ENCODE assay signal across 17 mouse cellular contexts in the genomic region with DNA sequence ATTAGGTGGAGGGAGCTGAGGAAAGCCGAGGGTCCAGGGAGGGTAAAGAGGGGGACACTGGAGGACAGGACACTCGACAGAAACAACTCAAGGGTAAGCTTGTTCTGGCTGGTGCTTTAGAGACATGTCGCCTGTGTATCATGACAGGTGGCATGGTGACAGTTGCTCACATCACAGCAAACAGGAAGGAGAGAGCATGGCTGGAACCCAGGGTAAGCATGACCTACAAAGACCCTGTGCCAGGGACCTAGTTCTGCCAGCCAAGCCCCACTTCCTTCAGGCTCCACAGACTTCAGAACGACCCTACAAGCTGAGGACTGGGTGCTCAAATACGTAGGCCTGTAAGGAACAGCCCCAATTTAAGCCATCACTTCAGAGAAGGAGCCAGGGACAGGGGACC. TPM values are rescaled to one million over a fixed set of nuclear protein-coding genes. Genes with fewer than 3 reads are reported as not detected.
DNase-seq lines count a peak whose midpoint lies in the region; ATAC-seq lines count a peak whose summit lies in the region.
"Had no signal": no experiment of that assay in that cellular context is flagged by ENCODE, and none has a peak within 500 bp of the region (broad histone marks: within the 10 kb centered on the region; RNA-seq: fewer than 3 reads in every experiment).

No protein-coding gene starts in this region.

- peak; percentile 57 for DNase-seq in heart, adult 11 months
- DNase-seq in heart, embryonic 10.5 days (ENCODE audit: low spot score): no peak
- DNase-seq in thymus, postnatal 36 days: peak; percentile 67 to 82
- DNase-seq in testis, postnatal 10 days (ENCODE audit: low spot score): no peak
- DNase-seq: adrenal gland, adult 2 months; cerebellum, postnatal 25 days; heart, adult 18-20 months; kidney, adult 9 months; lung, postnatal 14 days; right cerebral cortex, postnatal 25 days had no signal

- H3K9me3 ChIP-seq in heart, embryonic 10.5 days: no peaks in the 10 kb centered on the region
- no peaks in the 10 kb centered on the region for H3K9me3 ChIP-seq in midbrain, embryonic 13.5 days
- no peaks in the 10 kb centered on the region for H3K9me3 ChIP-seq in midbrain, embryonic 15.5 days
- no peaks in the 10 kb centered on the region for H3K9me3 ChIP-seq in hindbrain, embryonic 13.5 days
- H3K9me3 ChIP-seq: heart, embryonic 15.5 days had no signal

- H3K27ac ChIP-seq in heart, embryonic 10.5 days: no peak overlapping the region
- H3K27ac ChIP-seq in midbrain, embryonic 13.5 days: peak overlapping the region; percentile 65
- no peak overlapping the region for H3K27ac ChIP-seq in midbrain, embryonic 15.5 days
- H3K27ac ChIP-seq in hindbrain, embryonic 13.5 days: peak overlapping the region; percentile 74; the same call in 1 of the 2 replicates
- H3K27ac ChIP-seq: heart, embryonic 15.5 days; stomach, postnatal 0 days had no signal

- no peaks in the 10 kb centered on the region for H3K27me3 ChIP-seq in heart, embryonic 10.5 days (ENCODE audit: insufficient read depth, poor library complexity, severe bottlenecking)
- H3K27me3 ChIP-seq in midbrain, embryonic 13.5 days: no peaks in the 10 kb centered on the region
- no peaks in the 10 kb centered on the region for H3K27me3 ChIP-seq in midbrain, embryonic 15.5 days (replicated peaks)
- H3K27me3 ChIP-seq in hindbrain, embryonic 13.5 days: no peaks in the 10 kb centered on the region
- H3K27me3 ChIP-seq: heart, embryonic 15.5 days had no signal

- no peak overlapping the region for H3K9ac ChIP-seq in midbrain, embryonic 13.5 days (replicated peaks)
- H3K9ac ChIP-seq in midbrain, embryonic 15.5 days: no peak overlapping the region
- no peak overlapping the region for H3K9ac ChIP-seq in hindbrain, embryonic 13.5 days
- H3K9ac ChIP-seq: heart, embryonic 15.5 days had no signal

- WGBS in heart, embryonic 10.5 days: 65% methylated on average over 5 of the region's 5 CpGs
- WGBS in midbrain, embryonic 13.5 days: 81% methylated on average over 5 of the region's 5 CpGs
- 77% methylated on average over 5 of the region's 5 CpGs for WGBS in midbrain, embryonic 15.5 days
- WGBS in hindbrain, embryonic 13.5 days: 77% methylated on average over 5 of the region's 5 CpGs

- ATAC-seq in midbrain, embryonic 13.5 days: no peak
- ATAC-seq in midbrain, embryonic 15.5 days (replicated peaks): no peak
- no peak for ATAC-seq in hindbrain, embryonic 13.5 days (ENCODE audit: low FRiP score)

- no peaks in the 10 kb centered on the region for H3K36me3 ChIP-seq in heart, embryonic 10.5 days
- H3K36me3 ChIP-seq in midbrain, embryonic 13.5 days: no peaks in the 10 kb centered on the region
- no peaks in the 10 kb centered on the region for H3K36me3 ChIP-seq in midbrain, embryonic 15.5 days (replicated peaks)
- no peaks in the 10 kb centered on the region for H3K36me3 ChIP-seq in hindbrain, embryonic 13.5 days
- H3K36me3 ChIP-seq: heart, embryonic 15.5 days had no signal

- no peak overlapping the region for H3K4me3 ChIP-seq in heart, embryonic 10.5 days
- no peak overlapping the region for H3K4me3 ChIP-seq in midbrain, embryonic 13.5 days (replicated peaks)
- H3K4me3 ChIP-seq in midbrain, embryonic 15.5 days: no peak overlapping the region
- H3K4me3 ChIP-seq in hindbrain, embryonic 13.5 days: no peak overlapping the region
- H3K4me3 ChIP-seq: heart, embryonic 15.5 days had no signal

- H3K4me2 ChIP-seq in midbrain, embryonic 13.5 days (replicated peaks): no peak overlapping the region
- H3K4me2 ChIP-seq in midbrain, embryonic 15.5 days: no peak overlapping the region
- H3K4me2 ChIP-seq in hindbrain, embryonic 13.5 days: no peak overlapping the region
- H3K4me2 ChIP-seq: heart, embryonic 15.5 days had no signal

- H3K4me1 ChIP-seq in heart, embryonic 10.5 days: peaks cover 17% of the 10 kb centered on the region
- peaks cover 30% of the 10 kb centered on the region for H3K4me1 ChIP-seq in midbrain, embryonic 13.5 days (replicated peaks)
- peaks cover 14% of the 10 kb centered on the region for H3K4me1 ChIP-seq in midbrain, embryonic 15.5 days
- H3K4me1 ChIP-seq in hindbrain, embryonic 13.5 days (replicated peaks): peaks cover 20% of the 10 kb centered on the region

RNA-seq across cellular contexts. Expression of a gene that starts 2.1 kb away (rescaled TPM):
- 0.10 TPM in 1 of 2 replicates, not detected in the other for polyA plus RNA-seq in heart, embryonic 10.5 days (2016; fragmentation: Nextera tagmentation; extraction: Ambion mirVana)
- polyA plus RNA-seq in midbrain, embryonic 13.5 days (2015; fragmentation: Nextera tagmentation; extraction: Ambion mirVana): 0.22 TPM in 1 of 2 replicates, not detected in the other
- polyA plus RNA-seq in midbrain, embryonic 15.5 days (2015; fragmentation: Nextera tagmentation; extraction: Ambion mirVana): 0.61 TPM in 1 of 2 replicates, not detected in the other
- not detected in 2 replicates for polyA plus RNA-seq in hindbrain, embryonic 13.5 days (2015; fragmentation: Nextera tagmentation; extraction: Ambion mirVana)
- polyA plus RNA-seq: heart, embryonic 15.5 days; limb, embryonic 14.5 days; liver, embryonic 16.5 days had no signal

RNA-seq across cellular contexts. Expression of a gene that starts 2.2 kb away (rescaled TPM):
- not detected in 2 replicates for polyA plus RNA-seq in heart, embryonic 10.5 days (2016; fragmentation: Nextera tagmentation; extraction: Ambion mirVana)
- not detected in 2 replicates for polyA plus RNA-seq in midbrain, embryonic 13.5 days (2015; fragmentation: Nextera tagmentation; extraction: Ambion mirVana)
- polyA plus RNA-seq in midbrain, embryonic 15.5 days (2015; fragmentation: Nextera tagmentation; extraction: Ambion mirVana): not detected in 2 replicates
- polyA plus RNA-seq in hindbrain, embryonic 13.5 days (2015; fragmentation: Nextera tagmentation; extraction: Ambion mirVana): not detected in 2 replicates
- polyA plus RNA-seq: adrenal gland, adult 2 months; heart, embryonic 15.5 days; limb, embryonic 14.5 days; liver, embryonic 16.5 days; stomach, postnatal 0 days had no signal

Comparison
In these comparisons a context has a peak if more than half of its experiments do, and no peak if none do; other contexts are left out.
1. DNase-seq: peak in heart, adult 11 months (single experiment) and thymus, postnatal 36 days (2 of 2); none in heart, embryonic 10.5 days (single experiment) and testis, postnatal 10 days (single experiment).
2. H3K27ac ChIP-seq: peak in midbrain, embryonic 13.5 days (single experiment) and hindbrain, embryonic 13.5 days (single experiment); none in heart, embryonic 10.5 days (single experiment) and midbrain, embryonic 15.5 days (single experiment).